Mouse (Mus musculus): ENCODE results near the gene Rps24.

DNA sequence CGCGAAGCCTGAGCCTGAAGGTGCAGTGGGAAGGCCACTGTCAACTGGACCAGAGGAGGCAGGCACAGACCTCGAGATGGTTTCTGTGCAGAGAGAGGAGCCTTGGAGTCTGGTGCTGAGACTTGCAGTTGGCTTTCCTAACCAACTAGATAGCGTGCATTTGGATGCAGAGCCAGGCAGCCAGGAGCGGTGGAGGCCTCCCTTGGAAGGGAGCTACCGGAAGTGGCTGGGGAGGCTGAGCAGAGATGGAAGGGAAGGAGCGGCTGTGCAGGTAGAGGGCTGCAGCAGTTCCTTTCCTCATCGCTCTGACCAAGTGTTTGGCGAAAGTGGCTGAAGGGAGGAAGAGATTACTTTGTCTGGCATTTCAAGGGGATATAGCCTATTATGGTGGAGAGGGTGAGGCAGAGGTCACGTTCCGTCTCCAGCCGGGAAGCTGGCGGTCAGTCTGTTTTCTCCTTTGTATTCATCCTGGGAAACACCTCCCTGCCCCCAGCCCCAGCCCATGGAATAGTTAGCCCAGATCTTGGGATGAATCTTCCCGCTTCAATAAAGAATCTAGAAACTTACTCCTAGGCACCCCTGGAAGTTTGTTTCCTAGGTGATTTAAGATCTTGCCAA lies 20.6 kb downstream of the Rps24 start:
- TF ChIP-seq CTCF (IDR thresholded peaks at IDR 0.05; ENCODE audit: low read depth): no peak
- no peak for TF ChIP-seq EP300 (IDR thresholded peaks at IDR 0.05; ENCODE audit: low read depth)

Data from liver, postnatal 0 days (tissue).